Mouse (Mus musculus) midbrain, embryonic 13.5 days (tissue): Measurements from ENCODE around the gene E130208F15Rik. TPM values are rescaled to one million over a fixed set of nuclear protein-coding genes. Genes with fewer than 3 reads are reported as not detected.
A peak's percentile ranks its signal among the peaks of the same experiment; 100 is the strongest.

ENCODE experiments used
- ATAC-seq: fragments of 200-750 bp; cut with Nextera tagmentation; 2 replicates; pipeline ENCODE4 v1.8.0; 2017; ENCODE audit warnings: mild to moderate bottlenecking, moderate TSS enrichment, moderate library complexity
- H3K27ac ChIP-seq: fragments of 300-500 bp; sonication (generic); 2 replicates; pipeline ENCODE4 v1.5.1; 2015; ENCODE audit warnings: inconsistent platforms, mild to moderate bottlenecking, moderate library complexity
- H3K27me3 ChIP-seq: fragments of 300-500 bp; sonication (generic); 2 replicates; pipeline ENCODE4 v1.6.1; 2015; ENCODE audit warnings: mild to moderate bottlenecking, inconsistent platforms
- H3K36me3 ChIP-seq: fragments of 300-500 bp; sonication (generic); 2 replicates; pipeline ENCODE4 v1.6.1; 2015; ENCODE audit warnings: mild to moderate bottlenecking, inconsistent platforms
- H3K4me1 ChIP-seq: fragments of 300-500 bp; sonication (generic); replicated peaks from 2 replicates; pipeline ENCODE4 v1.6.1; 2015; ENCODE audit warnings: inconsistent platforms
- H3K4me2 ChIP-seq: fragments of 300-500 bp; sonication (generic); replicated peaks from 2 replicates; pipeline ENCODE4 v1.6.1; 2015; ENCODE audit warnings: moderate library complexity, mild to moderate bottlenecking, inconsistent platforms
- H3K4me3 ChIP-seq: fragments of 300-500 bp; sonication (generic); replicated peaks from 2 replicates; pipeline ENCODE4 v1.5.1; 2015; ENCODE audit warnings: mild to moderate bottlenecking, inconsistent platforms
- H3K9ac ChIP-seq: fragments of 300-500 bp; sonication (generic); replicated peaks from 2 replicates; pipeline ENCODE4 v1.6.1; 2015; ENCODE audit warnings: mild to moderate bottlenecking, inconsistent platforms
- H3K9me3 ChIP-seq: fragments of 300-500 bp; sonication (generic); 2 replicates; pipeline ENCODE4 v1.6.1; 2016; ENCODE audit warnings: mild to moderate bottlenecking, inconsistent platforms
- WGBS: fragments of 180-500 bp; shearing (Covaris S2); methylation state at CpG from one replicate; pipeline ENCODE4 v1.1.7; 2015; 5-methylcytosine and 5-hydroxymethylcytosine counted together
- polyA plus RNA-seq: library from polyadenylated mRNA; unstranded; fragments of >200 nt; fragmentation: Nextera tagmentation; extraction: Ambion mirVana; gene quantifications from 2 replicates; pipeline ENCODE4 v1.2.1, GENCODE M21; 2015

Gene E130208F15Rik
- polyA plus RNA-seq, 1 experiment from 2014 or later: not detected

DNA sequence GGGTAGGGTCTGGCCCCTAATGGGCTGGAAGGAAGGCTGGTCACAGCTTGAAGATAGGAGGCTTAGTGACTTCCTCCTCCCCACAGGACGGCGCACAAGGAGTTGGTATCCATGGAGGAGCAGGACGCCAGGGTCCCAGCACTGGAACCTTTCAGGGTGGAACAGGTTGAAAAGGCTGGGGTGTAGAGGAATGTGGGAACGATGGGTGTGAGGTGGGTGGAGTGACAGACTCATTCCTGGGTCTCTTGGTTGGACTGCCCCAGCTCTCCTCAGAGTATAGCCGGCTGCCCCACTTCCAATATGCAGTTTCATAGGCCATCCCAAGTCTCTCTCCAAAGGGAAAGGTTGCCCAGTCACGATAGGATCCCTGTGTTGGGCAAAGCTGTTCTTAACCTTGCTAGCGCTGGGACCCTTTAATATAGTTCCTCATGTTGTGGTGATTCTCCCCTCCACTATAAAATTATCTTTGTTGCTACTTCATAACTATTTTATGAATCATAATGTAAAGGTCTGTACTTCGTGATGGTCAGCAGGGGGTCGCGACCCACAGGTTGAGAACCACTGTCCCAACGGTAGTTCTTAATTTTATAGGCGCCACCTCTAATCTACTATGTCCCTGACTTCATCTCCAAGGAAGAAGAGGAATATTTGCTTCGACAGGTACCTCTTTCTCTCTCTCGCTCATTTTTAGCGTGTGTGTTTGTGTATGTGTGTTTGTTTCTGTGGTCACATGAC lies 12.0 kb upstream of the E130208F15Rik start:
- Histone ChIP-seq H3K4me2 (peak overlapping the region; percentile 76), H3K9ac (peak overlapping the region; percentile 82), H3K4me1 (peaks cover 25% of the 10 kb centered on the region), H3K27me3 (no peaks in the 10 kb centered on the region), H3K27ac (no peak overlapping the region), H3K36me3 (peaks cover 50% of the 10 kb centered on the region), H3K4me3 (peak overlapping the region; percentile 77), H3K9me3 (no peaks in the 10 kb centered on the region)
- ATAC-seq: no peak
- WGBS: 69% methylated on average over 15 of the region's 15 CpGs

DNA sequence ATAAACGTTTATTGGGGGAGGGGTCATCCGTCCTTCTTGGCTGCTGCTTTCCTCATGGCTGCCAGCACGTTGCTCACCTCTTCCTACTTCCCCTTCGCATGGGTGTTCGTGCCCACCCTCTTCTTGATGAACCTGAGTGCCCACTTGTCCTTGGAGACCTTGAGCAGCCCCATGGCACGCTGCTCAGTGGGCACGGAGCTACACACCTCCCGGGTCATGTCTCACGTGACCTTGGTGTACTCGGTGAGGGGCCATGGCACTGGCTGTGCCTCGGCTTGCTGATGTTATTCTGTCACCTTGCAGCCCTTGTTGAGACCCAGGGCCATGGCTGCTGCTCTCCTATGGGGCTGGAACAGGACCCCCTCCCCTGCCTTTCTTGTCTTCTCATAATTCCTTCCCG lies 11.4 kb upstream of the E130208F15Rik start:
- H3K27me3 ChIP-seq: no peaks in the 10 kb centered on the region
- WGBS: 89% methylated on average over 12 of the region's 12 CpGs
- H3K4me3 ChIP-seq: no peak overlapping the region
- H3K9me3 ChIP-seq: no peaks in the 10 kb centered on the region
- ATAC-seq: no peak
- H3K36me3 ChIP-seq: peaks cover 47% of the 10 kb centered on the region
- no peak overlapping the region for H3K27ac ChIP-seq
- peaks cover 28% of the 10 kb centered on the region for H3K4me1 ChIP-seq
- 0 out of 2 replicates have a peak overlapping the region, but pooled peaks have one; percentile 5 for H3K9ac ChIP-seq
- H3K4me2 ChIP-seq: peak overlapping the region; percentile 76; the same call in 1 of the 2 replicates

DNA sequence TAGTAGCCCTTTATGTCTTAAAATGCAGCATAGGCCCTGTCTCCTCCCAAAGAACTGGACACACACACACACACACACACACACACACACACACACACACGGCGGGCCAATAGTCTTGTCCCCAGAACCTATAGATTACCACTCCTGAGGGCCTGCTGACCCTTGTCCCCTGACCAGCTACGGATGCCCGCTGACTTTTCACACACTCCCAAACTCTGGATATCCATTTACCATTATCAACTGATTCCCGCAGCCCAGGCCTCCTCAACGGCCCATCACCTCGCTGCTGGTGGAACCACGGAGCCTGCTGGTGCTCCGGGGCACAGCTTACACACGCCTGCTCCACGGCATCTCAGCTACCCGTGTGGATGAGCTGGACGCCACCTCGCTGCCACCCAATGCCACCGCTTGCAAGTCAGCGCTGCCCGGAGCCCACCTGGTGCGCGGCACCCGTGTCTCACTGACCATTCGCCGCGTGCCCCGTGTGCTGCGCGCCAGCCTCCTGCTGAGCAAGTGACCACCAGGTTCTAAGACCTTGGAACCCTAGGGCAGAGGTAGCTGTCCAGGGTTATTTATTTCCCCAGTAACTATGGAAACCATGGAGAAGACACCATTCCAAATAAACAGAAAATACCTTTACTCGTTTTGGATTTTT lies 7.7 kb upstream of the E130208F15Rik start:
- H3K27ac ChIP-seq: no peak overlapping the region
- H3K27me3 ChIP-seq: no peaks in the 10 kb centered on the region
- H3K36me3 ChIP-seq: peaks cover 25% of the 10 kb centered on the region
- no peaks in the 10 kb centered on the region for H3K9me3 ChIP-seq
- 53% methylated on average over 27 of the region's 27 CpGs for WGBS
- H3K4me3 ChIP-seq: no peak overlapping the region
- ATAC-seq: no peak
- no peak overlapping the region for H3K9ac ChIP-seq
- H3K4me1 ChIP-seq: peaks cover 20% of the 10 kb centered on the region
- no peak overlapping the region for H3K4me2 ChIP-seq

DNA sequence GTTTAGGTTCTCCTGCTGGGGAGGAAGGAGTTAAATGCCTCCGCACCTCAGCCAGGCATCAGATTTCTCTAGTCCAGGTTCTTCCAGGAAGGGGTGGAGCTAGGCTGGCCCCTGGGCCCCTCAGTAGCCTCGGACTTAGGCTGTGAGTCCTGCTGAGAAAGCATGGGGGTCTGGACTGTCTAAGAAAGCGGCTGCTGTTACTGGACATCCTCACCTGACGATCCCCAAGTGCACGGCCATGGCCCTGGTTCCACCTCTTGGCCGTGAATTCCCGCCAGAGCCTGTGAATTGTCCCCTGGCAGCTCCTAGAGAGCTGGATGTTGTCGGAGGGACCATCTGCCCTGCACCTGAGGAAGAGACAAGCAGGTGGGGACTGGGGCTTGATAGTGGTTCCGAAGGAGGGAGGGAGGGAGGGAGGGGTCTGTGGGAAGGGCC lies 6.8 kb upstream of the E130208F15Rik start, which contains the start of gene Syne4:
TSS of gene Syne4 (plus strand) at position 87 of the 435 bp plus-strand sequence.
- Histone ChIP-seq H3K4me1 (peaks cover 13% of the 10 kb centered on the region), H3K27ac (no peak within 1 kb of the TSS), H3K36me3 (peaks cover 25% of the 10 kb centered on the region), H3K27me3 (no peaks in the 10 kb centered on the region), H3K9ac (peak within 1 kb of the TSS; percentile 32; the same call in 1 of the 2 replicates), H3K4me3 (no peak within 1 kb of the TSS), H3K4me2 (peak within 1 kb of the TSS; percentile 7; the same call in 1 of the 2 replicates), H3K9me3 (no peaks in the 10 kb centered on the region)
- no peak for ATAC-seq
- 3% methylated on average over 9 of the region's 9 CpGs for WGBS

DNA sequence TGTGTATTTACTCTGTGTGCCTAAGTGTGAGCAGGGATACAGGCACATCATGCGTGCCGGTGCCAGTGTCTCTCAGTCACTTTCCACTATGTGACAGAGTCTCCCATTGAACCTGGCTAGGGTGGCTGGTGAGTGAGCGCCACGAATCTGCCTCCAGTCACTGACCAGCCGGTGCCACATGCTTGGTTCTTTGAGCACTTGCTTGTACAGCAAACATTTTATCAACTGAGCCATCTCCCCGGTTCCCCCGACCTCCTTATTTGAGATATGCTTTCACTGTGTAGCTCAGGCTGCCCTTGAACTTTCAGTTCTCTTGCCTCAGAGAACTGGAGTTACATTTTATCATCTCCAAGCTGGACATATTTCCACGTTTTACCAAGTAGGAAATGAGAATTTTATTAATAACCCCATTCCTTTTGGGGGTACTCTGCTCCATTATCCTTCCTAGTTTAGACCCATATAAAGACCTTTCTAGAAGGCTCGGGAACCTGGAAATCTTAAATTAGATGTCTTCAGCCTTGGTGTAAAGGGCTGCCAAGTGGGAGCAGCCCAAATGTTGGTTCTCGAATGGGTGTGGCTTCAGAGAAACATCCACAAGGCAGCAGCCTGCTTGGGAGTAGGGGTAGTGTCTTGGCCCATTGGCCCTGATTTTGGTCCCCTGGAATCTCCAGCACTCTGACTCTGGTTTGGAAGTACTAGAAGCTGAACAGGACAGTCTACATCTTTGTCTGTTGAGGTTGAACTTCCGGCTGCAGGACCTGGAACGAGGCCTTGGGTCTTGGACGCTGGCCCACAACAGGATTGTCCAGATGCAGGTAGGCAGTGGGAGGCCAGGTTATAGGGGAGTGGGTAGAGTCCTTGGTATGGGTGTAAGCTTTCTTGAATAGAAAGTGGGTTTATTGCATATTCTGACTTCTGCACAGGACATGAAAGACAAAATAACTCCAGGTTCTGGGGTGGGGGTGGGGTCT lies 5.7 kb upstream of the E130208F15Rik start:
- Histone ChIP-seq H3K9ac (no peak overlapping the region), H3K4me2 (no peak overlapping the region), H3K36me3 (peaks cover 25% of the 10 kb centered on the region), H3K9me3 (no peaks in the 10 kb centered on the region), H3K27ac (no peak overlapping the region), H3K27me3 (no peaks in the 10 kb centered on the region), H3K4me3 (no peak overlapping the region), H3K4me1 (peaks cover 8% of the 10 kb centered on the region)
- 81% methylated on average over 13 of the region's 13 CpGs for WGBS
- ATAC-seq: no peak

DNA sequence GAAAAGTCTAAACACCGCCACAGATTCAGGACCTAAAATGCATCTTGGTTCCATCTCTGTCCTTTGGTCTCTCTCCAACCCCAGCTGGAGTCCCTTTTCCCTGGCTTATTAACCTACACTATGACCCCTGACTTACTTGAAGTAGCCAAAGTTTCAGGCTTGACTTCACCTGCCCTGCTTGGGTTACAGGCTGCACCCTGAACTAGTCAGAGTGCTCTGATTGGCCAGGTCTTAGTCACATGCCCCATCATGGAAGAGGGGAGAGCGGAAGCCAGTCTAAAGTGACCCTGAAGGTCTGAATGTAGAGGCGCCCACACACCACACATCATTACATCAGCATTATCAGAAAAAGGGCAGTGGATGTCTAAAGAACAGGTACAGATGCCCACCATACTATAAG lies 3.4 kb upstream of the E130208F15Rik start:
- 95% methylated on average over 3 of the region's 3 CpGs for WGBS

DNA sequence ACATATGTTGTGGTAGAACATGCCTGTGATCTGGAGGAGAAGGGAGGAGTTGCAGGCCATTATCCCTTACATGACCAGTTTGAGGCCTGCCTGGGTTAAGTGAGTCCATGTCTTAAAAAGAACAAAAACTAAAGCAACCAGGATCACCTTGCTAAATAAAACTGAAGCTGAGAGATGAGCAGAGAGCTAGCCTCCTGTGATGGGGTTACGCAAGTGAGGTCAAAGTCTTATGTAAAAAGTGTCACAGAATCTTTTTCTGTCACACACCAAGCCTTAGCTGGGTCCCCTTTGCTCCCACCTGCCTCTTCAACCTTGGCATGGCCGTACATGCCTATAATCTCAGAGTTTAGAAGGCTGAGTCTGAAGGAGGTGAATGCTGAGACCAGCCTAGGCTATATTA lies 594 bp upstream of the E130208F15Rik start:
- ATAC-seq: no peak
- H3K4me2 ChIP-seq: peak overlapping the region; percentile 87
- H3K9ac ChIP-seq: peak overlapping the region; percentile 89; the same call in 1 of the 2 replicates
- H3K27me3 ChIP-seq: 0 out of 2 replicates have a peak, but pooled peaks cover 9% of the 10 kb centered on the region
- WGBS: 78% methylated on average over 2 of the region's 2 CpGs
- peak overlapping the region; percentile 81 for H3K4me3 ChIP-seq
- no peak overlapping the region for H3K27ac ChIP-seq
- peaks cover 18% of the 10 kb centered on the region for H3K4me1 ChIP-seq
- no peaks in the 10 kb centered on the region for H3K9me3 ChIP-seq
- H3K36me3 ChIP-seq: no peaks in the 10 kb centered on the region

More for the DNA sequence above, 3.4 kb upstream of the E130208F15Rik start:
- no peak overlapping the region for H3K4me3 ChIP-seq
- H3K27ac ChIP-seq: no peak overlapping the region
- H3K36me3 ChIP-seq: peaks cover 5% of the 10 kb centered on the region; the same call in 1 of the 2 replicates
- peaks cover 22% of the 10 kb centered on the region for H3K4me1 ChIP-seq
- no peaks in the 10 kb centered on the region for H3K9me3 ChIP-seq
- no peak overlapping the region for H3K9ac ChIP-seq
- H3K4me2 ChIP-seq: no peak overlapping the region
- H3K27me3 ChIP-seq: no peaks in the 10 kb centered on the region
- ATAC-seq: no peak

DNA sequence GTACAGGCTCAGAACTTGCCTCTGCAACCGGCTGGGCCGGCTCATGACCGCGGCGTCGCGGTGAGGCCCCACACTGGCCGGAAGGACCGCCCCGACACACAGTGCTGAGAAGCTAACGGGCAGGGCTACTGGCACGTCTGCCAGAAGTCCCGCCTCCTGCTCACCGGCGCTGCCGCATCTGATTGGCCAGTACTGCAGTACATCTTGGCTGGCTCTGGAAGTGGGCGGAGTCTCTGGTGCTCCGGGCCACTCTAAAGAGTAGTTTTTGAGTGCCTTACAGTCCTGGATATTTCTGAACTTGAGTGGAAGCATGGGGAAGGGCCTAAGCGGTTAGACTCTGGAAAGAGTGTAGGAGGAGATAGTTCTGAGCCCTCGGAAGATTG lies 736 bp downstream of the E130208F15Rik start:
- peak overlapping the region; percentile 89 for H3K9ac ChIP-seq
- peaks cover 12% of the 10 kb centered on the region; the same call in 1 of the 2 replicates for H3K27me3 ChIP-seq
- under 1% methylated on average over 20 of the region's 20 CpGs for WGBS
- ATAC-seq: peak; percentile 99
- peak overlapping the region; percentile 87 for H3K4me2 ChIP-seq
- H3K27ac ChIP-seq: peak overlapping the region; percentile 80
- H3K9me3 ChIP-seq: no peaks in the 10 kb centered on the region
- peak overlapping the region; percentile 81 for H3K4me3 ChIP-seq
- H3K4me1 ChIP-seq: peaks cover 18% of the 10 kb centered on the region
- H3K36me3 ChIP-seq: no peaks in the 10 kb centered on the region

DNA sequence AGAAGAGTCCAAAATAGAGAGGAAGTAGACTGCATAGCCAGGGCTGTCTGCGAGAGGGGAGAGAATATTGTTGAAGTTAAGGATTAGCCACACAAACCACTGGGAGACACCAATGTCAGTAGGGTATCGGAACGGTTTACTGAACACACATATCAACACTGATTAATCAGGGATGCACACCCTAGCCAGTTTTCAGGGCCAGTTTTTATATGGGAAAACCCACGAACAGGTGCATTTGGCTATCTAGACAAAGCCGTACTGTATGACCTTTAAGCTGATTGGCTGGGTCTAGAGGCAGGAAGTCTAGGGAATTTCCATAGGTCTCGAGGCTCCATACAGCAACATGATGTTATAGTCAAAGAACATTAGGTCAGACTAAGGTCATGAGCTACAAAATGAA lies 1.3 kb downstream of the E130208F15Rik start:
- WGBS: 38% methylated on average over 6 of the region's 6 CpGs
- Histone ChIP-seq H3K27me3 (peaks cover 12% of the 10 kb centered on the region; the same call in 1 of the 2 replicates), H3K4me3 (peak overlapping the region; percentile 81), H3K9me3 (no peaks in the 10 kb centered on the region), H3K4me2 (peak overlapping the region; percentile 87), H3K9ac (peak overlapping the region; percentile 44; the same call in 1 of the 2 replicates), H3K36me3 (no peaks in the 10 kb centered on the region), H3K27ac (peak overlapping the region; percentile 80), H3K4me1 (peaks cover 18% of the 10 kb centered on the region)
- peak; percentile 10; the same call in 1 of the 2 replicates for ATAC-seq

DNA sequence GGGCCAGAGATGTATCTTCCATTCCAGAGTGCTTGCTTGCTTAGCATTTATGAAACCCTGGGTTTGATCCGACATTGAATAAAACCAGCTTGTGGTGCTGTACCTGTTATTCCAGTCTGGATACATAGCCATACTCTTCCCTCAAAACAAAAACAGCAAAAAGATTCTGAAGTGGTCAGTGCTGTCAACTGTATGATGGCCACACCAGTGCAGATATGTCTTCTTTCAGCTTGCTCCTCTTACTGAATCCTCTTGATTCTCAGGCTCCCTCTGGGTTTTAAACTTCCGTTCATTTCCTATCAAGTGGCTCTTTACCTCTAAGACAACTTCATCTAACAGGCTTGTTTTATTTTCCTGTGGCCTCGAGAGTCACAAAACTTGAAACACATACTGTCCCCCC lies 2.3 kb downstream of the E130208F15Rik start, which contains the start of gene Sdhaf1:
TSS of gene Sdhaf1 (minus strand) at position 101 of the 400 bp plus-strand sequence.
- ATAC-seq: no peak
- peak within 1 kb of the TSS; percentile 44; the same call in 1 of the 2 replicates for H3K9ac ChIP-seq

DNA sequence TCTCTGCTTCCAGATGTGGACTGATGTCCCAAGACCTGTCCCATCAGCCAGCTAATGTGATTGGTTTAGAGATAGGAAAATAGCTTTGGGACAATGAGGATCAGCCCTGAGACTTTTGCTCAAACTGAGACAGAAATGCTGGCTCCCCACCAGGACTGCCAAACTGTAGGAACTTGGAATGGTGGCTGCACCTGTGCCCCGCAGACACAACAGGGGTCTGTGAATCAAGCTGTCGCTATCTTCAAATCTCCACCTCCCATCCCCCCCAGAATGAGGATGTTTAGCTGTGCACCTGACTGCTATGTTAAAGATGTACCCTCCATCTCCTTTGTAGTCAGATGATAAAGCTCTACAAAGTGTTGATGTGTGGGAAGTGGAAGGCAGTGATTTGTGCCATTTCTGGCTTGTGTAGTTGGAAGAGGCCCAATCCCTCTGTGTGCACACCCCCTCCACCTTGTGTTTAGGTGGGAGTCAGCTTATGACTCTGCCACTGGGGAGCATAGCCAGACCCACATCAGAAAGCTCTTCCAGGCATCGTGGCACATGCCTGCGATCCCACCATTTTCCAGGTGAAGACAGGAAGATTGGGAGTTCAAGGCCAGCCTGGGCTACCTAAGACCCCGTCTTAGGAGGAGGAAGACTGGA lies 2.9 kb downstream of the E130208F15Rik start:
- no peak overlapping the region for H3K9ac ChIP-seq
- H3K27me3 ChIP-seq: peaks cover 12% of the 10 kb centered on the region; the same call in 1 of the 2 replicates
- 79% methylated on average over 5 of the region's 5 CpGs for WGBS
- no peak for ATAC-seq
- H3K36me3 ChIP-seq: no peaks in the 10 kb centered on the region
- peaks cover 18% of the 10 kb centered on the region for H3K4me1 ChIP-seq
- H3K4me2 ChIP-seq: no peak overlapping the region
- no peak overlapping the region for H3K27ac ChIP-seq
- no peaks in the 10 kb centered on the region for H3K9me3 ChIP-seq
- no peak overlapping the region for H3K4me3 ChIP-seq

More for the DNA sequence above, 2.3 kb downstream of the E130208F15Rik start, which contains the start of gene Sdhaf1:
- peaks cover 18% of the 10 kb centered on the region for H3K4me1 ChIP-seq
- 83% methylated on average over 3 of the region's 3 CpGs for WGBS
- H3K27me3 ChIP-seq: peaks cover 12% of the 10 kb centered on the region; the same call in 1 of the 2 replicates
- peak within 1 kb of the TSS; percentile 81 for H3K4me3 ChIP-seq
- peak within 1 kb of the TSS; percentile 80 for H3K27ac ChIP-seq
- H3K4me2 ChIP-seq: peak within 1 kb of the TSS; percentile 87
- H3K9me3 ChIP-seq: no peaks in the 10 kb centered on the region
- no peaks in the 10 kb centered on the region for H3K36me3 ChIP-seq
